Mouse (Mus musculus) thymus, postnatal 10 days (tissue): ENCODE results near the gene Arl4a.

Experiments used
- DNase-seq, 2 experiments: peaks; one replicate each; pipeline ENCODE4 v3.0.0; 2021; ENCODE audit warnings: low spot score in 2 of 2

Gene Arl4a

DNA sequence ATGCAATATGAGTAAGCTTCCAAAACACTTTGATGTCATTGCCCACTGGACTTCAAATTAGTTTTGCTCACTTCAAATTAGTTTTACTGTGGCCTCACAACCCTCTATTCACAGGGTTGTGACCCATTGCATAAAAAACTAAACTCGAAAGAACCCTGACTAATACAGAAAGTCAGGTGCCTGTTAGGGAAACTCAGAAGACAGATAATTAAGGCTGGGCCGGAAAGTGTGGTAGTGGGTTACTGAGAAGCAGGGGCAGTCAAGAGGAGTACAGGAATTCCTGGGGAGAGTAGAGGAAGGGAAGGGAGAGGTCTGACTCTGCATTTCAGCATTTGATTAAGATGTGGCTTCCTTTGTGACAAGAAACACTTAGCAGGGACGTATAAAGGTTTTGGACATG is 29.4 kb downstream of the Arl4a start:
- DNase-seq, result no peak

DNA sequence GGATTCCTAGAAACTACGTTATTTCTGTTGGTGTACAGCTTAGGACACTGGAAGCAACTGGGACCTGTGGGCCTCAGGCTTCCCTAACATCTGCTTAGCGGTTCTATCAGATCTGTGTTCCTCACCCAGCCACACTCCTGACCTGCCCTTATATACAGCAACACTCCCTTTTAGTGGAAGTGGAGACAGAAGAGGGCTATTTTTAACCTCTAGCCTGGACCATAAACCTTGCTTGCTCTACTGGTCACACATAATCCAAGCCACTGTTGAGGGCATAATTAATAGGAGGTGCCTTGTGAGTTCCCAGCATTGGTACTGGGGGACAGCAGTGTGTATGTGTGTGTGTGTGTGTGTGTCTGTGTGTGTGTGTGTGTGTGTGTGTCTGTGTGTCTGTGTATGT is 33.1 kb downstream of the Arl4a start:
- no peak for DNase-seq

DNA sequence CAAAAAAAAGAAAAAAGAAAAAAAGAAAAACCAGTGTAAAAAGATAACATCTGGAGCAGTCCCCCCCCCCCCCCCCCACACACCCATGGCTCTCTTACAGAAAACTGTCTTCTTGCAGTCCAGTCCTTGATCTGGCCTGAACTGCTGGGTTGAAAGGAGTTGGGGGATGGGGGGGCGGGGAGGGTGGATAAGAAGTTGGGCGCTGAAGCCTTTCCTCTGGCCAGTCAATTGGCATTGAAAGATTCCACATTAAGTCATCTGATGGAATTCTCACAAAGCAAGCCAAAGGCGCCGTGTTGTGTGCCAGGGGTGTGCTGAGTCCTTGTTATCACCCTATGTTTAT is 39.0 kb downstream of the Arl4a start:
- DNase-seq, result no peak

DNA sequence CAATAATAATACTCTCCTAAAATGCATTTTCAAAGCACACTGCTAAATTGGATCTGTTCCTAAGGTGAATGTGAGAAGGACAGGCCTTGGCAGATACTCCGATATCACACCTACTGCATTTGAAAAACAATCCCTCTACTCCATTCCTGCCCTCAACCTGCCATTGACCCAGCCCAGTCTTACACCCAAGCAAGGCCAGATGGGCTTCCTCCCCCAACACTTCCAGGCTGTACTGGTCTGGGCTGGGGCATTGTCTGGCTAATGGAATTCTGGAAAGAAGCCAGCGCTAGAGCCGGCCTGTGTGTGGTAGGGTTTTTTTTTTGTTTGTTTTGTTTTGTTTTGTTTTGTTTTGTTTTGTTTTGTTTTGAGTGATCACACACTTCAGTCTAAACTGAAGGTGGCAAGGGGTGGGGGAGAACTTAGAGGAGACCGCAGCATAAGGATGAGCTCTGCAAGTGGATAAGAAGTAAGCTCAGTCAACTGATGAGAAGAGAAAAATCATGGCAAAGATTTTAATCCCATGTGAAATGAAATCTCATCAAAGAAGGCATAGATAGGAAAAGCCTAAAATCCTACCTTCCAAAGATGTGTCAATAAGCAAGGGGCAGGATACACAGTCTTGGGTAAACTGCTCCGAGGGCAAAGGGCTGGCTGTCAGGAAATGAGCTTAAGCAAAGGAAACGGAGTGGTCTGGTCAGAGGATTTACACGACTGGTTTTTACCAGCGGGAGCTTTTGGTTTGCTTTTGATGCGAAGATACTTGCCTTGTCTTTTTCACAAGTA is 39.6 kb downstream of the Arl4a start:
- no peak for DNase-seq

DNA sequence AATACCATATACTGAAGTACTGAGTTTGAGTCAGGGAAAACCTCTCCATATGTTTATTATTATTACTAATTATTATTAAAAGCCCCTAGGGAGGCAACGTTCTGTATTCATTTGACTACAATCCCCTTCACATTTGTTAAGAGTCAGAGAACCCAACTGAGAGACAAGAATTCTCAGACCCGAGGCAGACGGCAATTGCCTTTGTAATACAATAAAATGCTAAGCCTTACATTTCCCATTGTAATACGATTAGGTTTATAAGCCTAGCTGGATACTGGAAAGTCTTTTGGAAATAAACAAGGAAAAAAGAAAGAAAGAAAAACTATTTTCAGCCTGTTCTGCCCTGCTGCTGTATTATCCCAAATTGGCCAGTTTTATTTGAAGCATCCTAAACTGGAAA is 40.2 kb downstream of the Arl4a start:
- DNase-seq, result no peak

DNA sequence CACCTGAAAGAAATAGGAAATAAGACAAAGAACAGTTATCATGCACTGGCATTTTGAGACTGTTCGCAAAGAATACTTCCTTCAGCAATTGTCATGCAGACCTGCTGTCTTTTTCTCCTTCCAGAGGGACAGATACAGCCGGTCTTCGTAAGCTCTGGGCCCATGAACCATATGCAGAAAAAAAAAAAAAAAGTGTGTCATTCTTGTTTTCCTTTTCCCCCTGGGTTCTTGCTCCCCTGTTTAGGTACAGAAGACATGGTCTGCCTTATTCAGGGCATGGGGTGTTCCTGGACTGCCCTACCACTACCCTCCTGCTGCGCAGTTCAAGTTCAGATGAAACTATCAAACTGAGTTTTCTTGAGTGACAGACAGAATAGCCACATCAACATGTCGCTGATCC is 41.8 kb downstream of the Arl4a start:
- no peak for DNase-seq

DNA sequence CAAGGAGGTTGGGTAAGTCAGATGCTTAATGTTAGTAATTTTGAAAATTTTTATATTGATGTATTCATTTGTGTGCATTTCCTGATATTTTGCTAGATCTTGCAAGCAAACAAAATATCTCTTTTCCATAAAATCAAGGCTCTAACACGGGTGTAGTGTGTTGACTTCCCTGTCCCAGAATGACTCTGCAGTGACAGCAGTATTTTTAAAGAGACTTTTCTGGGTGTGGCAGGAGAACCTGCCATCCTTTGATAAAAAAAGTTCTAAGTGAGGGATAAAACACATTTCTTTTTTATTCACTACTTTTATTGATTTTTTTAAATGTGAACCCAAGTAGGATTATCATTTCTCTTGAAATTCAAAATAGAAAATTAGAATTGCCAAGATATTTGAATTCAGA is 42.2 kb downstream of the Arl4a start:
- DNase-seq, result no peak

DNA sequence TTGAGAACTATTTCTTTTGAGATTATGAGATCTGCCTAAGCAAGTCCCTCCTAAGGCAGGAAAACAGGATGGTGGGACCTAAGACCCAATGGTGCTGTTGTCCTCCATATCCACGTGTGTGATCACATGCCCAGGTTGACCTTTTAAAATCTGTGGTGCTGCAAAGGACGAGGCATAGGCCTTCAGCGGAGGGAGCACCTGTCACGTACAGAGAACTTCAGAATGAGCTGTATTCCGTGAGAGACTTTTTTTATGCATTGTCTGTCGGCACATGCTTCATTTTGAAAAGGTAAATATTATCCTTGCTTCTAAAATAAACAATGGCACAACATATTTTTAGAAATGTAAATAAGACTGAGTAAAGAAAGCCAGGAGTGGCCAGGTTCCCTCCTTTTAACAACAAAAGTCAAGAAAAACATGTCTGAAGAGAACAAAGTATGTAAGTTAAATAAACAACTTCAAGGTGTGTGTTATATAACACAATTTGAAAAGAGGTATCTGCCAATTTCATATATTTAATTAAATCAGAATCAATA is 45.0 kb downstream of the Arl4a start:
- no peak for DNase-seq

DNA sequence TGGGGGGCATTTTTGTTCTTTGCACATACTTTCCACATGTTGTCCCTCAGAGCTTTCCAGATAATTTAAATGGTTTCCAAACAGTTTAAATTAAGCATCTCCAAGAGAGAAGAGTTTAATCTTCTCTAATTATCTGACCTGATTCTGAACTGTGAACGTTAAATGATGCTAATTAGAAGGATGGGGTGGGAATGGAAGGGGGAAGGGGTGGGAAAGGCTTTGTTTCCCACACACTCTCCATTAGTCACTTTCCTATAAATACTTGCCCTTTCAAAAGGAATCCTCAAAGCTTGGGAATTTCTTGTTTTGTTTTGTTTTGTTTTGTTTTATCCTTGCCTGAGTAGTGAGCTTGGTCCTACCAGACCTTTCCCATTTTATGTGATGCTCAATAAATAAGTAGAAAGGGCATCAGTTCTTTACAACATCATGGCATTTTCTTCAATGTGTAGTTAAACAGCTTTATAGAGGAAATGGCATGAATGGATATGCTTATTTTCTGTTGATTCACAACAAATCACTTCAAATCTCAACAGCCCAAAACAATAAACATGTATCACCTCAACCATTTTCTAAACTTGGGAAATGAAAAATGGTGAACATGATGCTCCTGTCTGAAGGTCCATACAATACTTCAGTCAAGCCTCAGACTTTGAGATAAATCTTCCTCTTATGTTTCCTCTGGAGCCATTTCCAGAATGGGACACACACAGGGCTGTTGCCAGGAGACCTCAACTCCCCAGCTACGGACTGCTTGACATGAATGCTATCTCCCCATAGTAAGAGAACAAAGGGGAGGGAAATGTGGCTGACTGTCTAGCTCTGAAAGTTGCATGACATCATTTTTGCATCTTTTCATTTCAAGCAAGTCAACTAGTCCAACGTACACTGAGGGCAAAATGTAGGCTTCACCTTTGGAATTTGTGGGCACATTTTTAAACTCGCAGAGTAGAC is 46.7 kb downstream of the Arl4a start:
- DNase-seq, result no peak

DNA sequence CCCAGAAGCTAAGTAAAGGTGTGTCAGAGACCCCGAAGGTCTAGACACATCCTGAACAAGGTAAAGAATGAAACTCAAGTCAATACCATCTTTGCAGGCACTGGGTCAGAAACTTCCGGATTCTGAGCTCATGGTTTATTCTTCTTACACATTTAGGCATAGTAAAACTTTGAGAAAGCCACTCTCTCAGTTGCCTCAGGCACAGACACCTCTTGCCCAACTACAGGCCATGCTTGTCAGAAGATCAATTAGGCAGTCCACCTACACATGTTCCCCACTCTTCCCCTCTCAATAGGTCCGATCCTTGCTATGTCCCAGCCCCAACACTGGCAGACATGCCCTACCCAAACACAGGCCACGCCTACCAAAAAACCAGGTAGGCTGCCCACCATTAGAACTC is 48.7 kb downstream of the Arl4a start:
- DNase-seq, result no peak

DNA sequence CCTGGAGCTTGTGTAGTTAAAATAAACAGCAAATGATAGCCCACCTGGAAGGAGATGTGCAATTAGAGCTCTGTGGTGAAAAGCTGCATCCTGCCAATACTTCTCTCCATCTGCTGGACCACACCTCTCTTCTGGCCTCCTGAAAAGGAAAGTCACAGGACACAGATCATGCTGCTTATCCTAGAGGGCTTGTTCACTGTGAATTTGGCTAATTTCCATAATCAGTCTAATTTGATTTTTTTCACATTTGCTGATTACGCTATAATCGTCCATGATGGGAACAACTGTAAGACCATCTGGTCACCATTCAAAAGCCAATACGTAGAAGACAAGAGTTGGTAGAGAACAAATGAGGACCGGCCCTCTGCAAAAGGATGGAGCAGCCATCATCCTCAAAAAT is 50.6 kb downstream of the Arl4a start:
- DNase-seq, result no peak

DNA sequence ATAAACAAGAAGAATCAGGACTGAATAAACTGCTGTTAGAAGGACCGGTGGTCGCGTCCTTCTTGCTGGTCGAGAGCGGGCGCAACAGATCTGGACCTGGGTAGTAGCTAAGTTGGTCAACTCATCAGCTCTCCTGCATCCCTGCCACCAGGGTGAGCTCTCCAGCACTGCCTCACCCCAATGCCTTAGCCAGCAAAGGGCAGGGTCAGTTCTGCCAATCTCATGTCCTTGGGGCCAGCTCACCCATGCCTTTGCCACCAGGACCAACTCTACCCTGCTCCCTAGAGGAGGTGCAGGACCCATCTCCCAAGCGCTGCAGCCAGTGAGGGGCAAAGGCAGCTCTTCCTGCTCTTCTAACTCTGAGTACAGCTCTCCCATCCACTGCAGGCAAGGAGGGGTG is 52.2 kb downstream of the Arl4a start:
- no peak for DNase-seq

DNA sequence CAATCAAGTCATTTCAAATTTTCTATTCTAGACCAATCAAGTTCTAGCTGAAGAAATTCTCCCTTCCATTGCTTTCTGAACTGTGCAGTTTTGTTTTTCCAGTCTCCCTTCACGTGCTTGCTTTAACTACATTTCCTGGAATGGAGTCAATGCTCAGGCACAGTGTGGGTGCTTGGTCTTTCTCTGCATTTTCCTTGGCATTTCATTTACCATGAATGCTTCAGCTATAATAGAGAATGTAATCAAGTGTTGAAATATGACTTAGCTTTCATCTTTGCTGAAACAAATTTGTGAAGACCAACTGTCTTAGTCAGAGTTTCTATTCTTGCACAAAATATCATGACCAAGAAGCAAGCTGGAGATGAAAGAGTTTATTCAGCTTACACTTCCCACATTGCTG is 58.0 kb downstream of the Arl4a start:
- no peak for DNase-seq

DNA sequence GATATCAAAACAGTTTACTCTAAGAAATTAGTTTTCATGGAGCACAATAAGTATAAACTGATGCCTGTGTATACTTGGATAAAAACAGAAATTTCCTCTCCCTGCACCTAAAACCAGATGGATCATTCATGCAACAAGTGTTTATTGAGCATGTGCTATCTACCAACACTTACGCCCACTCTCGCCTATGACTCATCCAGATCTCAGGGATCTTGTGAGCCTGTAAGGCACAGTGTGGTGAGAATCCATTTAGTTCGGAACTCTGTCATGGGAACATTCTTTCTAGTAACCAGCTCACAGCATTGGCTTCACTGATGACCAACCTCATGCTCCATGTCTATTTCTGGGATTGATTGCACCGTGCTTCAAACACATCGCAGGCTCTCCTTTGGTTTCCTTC is 58.8 kb downstream of the Arl4a start:
- no peak for DNase-seq

DNA sequence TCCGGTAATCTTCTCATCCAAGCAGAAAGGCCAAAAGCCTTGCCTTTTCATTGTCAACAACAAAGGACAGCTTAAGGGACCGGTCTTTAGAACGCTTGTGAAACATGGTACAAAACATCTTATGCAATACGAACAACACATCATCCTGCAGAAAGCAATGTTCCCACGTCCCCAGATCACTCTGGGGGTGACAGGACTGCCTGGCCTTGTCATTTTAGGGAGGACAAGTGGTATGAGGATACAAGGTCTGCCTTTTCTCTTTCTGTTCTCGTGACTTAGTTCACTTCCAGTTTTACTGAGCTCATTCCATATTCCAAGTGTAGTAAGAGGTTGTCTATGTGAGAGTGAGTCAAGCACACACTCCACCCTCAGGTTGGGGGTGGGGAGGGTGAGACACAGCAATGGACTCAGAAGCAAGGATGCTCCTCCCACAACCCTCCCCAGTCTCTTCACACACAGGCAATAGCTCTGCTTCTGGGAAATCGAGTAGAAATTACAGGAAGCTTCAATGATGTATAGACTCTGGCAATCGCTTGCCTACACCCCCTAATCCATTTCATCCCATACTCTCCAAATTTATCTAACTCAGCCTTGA is 59.7 kb downstream of the Arl4a start:
- no peak for DNase-seq

DNA sequence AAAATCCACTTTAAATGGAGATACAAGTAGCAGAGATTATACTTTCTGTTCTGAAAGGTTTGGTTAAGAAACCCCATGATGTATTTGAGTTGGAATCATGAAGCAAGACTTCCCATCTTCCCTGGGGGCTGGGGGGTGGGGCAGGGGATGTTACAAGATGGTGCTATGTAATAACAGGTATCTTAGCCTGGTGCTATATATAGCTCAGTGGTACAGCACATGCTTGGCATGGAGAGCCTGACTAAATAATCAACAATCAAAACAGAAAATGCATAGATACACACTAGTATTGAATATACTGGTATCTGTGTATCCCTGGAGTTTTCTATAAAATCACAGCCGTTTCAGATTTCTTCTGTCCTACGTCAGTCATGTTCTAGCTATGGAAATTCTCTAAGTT is 61.4 kb downstream of the Arl4a start:
- DNase-seq, result no peak

DNA sequence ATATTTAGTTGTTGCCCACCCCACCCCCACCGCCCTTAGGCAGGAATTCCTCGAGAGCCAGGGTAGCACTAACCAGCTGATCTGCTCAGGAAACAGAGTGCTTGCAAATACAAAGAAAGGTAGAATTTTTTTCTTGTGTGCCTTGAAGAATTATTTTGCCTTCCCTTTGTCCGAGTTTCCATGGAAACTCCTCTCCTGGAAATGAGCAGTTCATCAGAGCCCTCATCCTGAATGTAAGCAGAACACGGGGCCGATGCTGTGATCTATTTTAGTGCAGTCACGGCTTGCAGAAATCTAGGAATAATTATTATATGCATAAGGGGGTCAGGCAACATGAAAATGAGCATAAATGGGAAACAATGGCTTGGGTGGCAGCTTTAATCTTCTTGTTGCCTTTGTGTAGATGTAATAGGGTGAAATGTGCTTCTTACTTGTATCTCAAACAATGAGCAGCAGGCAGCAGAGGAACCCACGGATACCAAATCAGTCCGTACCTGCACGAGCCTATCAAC is 61.9 kb downstream of the Arl4a start:
- no peak for DNase-seq

DNA sequence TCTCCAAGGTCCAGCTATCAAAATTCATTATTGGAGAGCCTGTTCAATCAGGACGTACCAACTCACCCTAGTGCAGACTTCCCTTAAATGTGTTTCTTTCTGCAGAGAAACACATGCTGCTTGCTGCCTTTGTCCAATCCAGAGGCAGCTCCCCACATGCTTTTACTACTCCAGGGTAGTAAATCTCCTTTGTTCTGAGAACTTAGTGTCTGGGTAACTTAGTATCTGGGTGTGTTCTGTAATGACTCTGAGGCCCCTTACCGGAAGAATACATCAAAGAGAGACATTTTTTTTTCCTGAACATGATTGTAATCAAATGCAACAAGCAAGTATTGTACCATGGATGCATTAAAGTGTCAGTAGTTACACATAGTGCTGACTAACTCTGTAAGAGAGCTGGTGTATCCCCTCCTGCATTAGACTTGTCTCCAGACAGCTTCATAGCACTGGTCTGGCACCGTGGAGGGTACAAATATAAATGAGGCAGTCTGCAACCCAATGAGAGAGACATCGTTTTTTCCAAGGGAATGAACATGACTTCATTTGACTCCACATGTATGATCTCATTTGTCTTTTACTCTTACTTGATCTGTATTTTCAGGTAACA is 62.7 kb downstream of the Arl4a start:
- no peak for DNase-seq

DNA sequence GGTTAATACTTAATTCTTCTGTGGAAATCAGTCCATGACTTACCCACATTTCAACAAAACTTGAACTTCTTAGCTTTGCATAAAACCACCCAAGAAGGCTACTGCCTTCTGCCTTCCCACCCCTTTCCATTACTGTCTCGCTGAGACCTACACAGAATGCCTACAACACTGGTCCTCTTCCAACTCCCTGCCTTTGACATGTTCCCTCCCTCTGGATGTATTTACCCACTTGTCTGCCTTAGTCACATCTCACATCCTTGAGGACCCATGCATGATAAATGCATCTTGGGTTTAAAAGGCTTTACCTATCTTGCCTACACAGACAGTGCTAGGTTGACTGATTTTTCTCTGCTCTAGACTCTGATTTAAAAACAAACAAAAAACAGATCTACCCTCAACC is 63.6 kb downstream of the Arl4a start:
- DNase-seq, result no peak

DNA sequence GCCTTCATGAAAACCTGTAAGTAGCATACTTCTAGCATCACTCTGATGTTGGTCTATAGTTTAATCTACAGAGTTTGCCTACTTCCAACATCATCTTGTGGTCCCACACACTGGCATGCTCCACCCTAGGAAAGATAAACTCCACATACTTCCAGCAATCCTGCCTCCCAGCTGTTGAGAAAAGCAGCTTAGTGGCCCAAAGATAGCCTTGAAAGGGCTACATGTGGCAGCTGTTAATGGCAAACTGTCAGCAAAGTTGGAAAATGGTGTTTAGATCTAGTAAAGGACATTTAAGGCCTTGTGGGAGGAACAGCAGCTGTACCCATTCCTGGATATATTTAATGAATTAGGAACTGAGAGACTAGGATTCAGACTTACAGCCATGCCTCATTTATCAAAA is 68.3 kb downstream of the Arl4a start:
- no peak for DNase-seq

DNA sequence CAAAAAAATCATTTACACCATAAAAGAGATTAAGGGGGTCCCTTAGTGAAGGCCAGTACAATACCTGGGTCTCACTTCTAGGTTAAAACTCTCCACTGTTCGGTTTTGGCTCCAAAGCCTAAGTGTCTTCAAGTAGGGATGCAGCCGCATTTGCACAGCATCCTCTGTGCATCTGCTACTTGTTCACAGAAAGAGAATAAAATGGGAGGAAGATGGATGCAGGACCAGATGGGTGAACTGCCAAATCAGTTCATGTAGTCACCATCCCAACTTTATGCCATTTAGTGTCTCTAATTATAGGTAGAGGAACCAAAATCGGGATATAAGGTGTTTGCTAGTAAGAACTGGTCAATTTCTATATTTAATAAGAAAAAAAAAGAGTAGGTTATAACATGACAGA is 69.7 kb downstream of the Arl4a start:
- DNase-seq, result no peak

DNA sequence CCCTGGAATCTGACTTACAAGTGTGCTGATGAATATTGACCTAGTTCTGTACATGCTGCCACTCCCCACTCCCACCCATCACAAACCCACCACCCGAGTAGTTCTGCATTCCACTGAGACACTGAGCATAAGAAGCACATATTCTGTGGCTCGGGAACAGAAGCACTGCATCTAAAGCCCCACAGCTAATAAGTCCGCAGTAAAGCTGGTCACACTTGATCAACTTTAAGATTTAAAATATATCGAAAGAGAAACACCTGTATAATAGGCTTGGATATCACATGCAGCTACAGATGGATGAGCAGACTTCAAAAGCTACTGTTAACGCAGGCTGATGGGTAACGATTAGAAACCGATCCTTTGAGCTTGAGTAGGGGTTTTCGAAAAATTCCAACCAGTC is 78.7 kb downstream of the Arl4a start:
- DNase-seq, result no peak
